Mouse (Mus musculus) hindbrain, embryonic 14.5 days (tissue): ENCODE results near the gene Vti1a. TPM values are rescaled to one million over a fixed set of nuclear protein-coding genes. Genes with fewer than 3 reads are reported as not detected.

Experiments
- ATAC-seq: fragments of 200-750 bp; cut with Nextera tagmentation; 2 replicates; pipeline ENCODE4 v1.8.0; 2017; ENCODE audit warnings: moderate number of reproducible peaks, mild to moderate bottlenecking, moderate TSS enrichment, moderate library complexity; ENCODE audit not compliant: low FRiP score
- DNase-seq: peaks from one replicate; pipeline ENCODE4 v3.0.0-alpha.2; 2015; ENCODE audit warnings: low spot score
- H3K27ac ChIP-seq: fragments of 300-500 bp; sonication (generic); 2 replicates; pipeline ENCODE4 v1.5.1; 2014; ENCODE audit warnings: mild to moderate bottlenecking, moderate library complexity
- H3K27me3 ChIP-seq: fragments of 300-500 bp; sonication (generic); 2 replicates; pipeline ENCODE4 v1.6.1; 2014; ENCODE audit warnings: mild to moderate bottlenecking, low read length, mixed read lengths; ENCODE audit not compliant: control insufficient read depth, insufficient read depth
- H3K36me3 ChIP-seq: fragments of 300-500 bp; sonication (generic); replicated peaks from 2 replicates; pipeline ENCODE4 v1.6.1; 2014; ENCODE audit not compliant: control insufficient read depth, insufficient read depth
- H3K4me1 ChIP-seq: fragments of 300-500 bp; sonication (generic); replicated peaks from 2 replicates; pipeline ENCODE4 v1.6.1; 2014; ENCODE audit warnings: antibody characterized with exemption, low read length, mixed read lengths; ENCODE audit not compliant: control insufficient read depth, insufficient read depth
- H3K4me2 ChIP-seq: fragments of 300-500 bp; sonication (generic); replicated peaks from 2 replicates; pipeline ENCODE4 v1.6.1; 2014; ENCODE audit warnings: mild to moderate bottlenecking, moderate library complexity
- H3K4me3 ChIP-seq: fragments of 300-500 bp; sonication (generic); replicated peaks from 2 replicates; pipeline ENCODE4 v1.5.1; 2014; ENCODE audit warnings: mild to moderate bottlenecking, low read length
- H3K9ac ChIP-seq: fragments of 300-500 bp; sonication (generic); 2 replicates; pipeline ENCODE4 v1.6.1; 2014
- H3K9me3 ChIP-seq: fragments of 300-500 bp; sonication (generic); 2 replicates; pipeline ENCODE4 v1.6.1; 2016; ENCODE audit warnings: low read length; ENCODE audit not compliant: control insufficient read depth
- WGBS: fragments of 180-500 bp; shearing (Covaris S2); extraction: QIAGEN DNeasy Blood & Tissue Kit; methylation state at CpG from one replicate; pipeline ENCODE4 v1.1.7; 2014; 5-methylcytosine and 5-hydroxymethylcytosine counted together
- polyA plus RNA-seq: library from polyadenylated mRNA; unstranded; fragments of >200 nt; fragmentation: Nextera tagmentation; extraction: Ambion mirVana; gene quantifications from 2 replicates; pipeline ENCODE4 v1.2.1, GENCODE M21; 2014

Gene Vti1a
- polyA plus RNA-seq, 1 experiment from 2014 or later, result 32.1 TPM

DNA sequence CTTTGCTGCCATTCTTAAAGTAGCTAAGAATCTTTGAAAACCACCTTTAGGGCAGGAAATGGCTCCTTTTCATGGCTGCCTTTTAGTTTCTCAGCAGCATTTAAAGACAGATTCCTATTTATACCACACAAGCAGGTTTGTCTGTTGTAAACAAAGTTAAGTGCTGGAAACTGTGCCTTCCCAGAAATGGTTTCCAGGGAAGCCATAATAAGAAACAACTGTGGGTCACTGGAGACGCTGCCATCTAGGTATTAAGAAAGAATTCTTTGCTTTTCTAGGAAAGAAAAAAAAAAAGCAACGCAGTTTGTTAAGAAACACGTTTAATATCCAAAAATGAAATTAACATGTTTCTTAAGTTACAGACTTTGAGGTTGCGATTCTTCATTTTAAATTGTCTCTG lies 192.1 kb downstream of the Vti1a start:
- 92% methylated on average over 4 of the region's 4 CpGs for WGBS
- Histone ChIP-seq H3K27me3 (no peaks in the 10 kb centered on the region), H3K9ac (no peak overlapping the region), H3K27ac (no peak overlapping the region), H3K4me3 (no peak overlapping the region), H3K4me1 (no peaks in the 10 kb centered on the region), H3K36me3 (no peaks in the 10 kb centered on the region; the same call in 1 of the 2 replicates), H3K9me3 (no peaks in the 10 kb centered on the region), H3K4me2 (no peak overlapping the region)
- no peak for ATAC-seq
- no peak for DNase-seq

DNA sequence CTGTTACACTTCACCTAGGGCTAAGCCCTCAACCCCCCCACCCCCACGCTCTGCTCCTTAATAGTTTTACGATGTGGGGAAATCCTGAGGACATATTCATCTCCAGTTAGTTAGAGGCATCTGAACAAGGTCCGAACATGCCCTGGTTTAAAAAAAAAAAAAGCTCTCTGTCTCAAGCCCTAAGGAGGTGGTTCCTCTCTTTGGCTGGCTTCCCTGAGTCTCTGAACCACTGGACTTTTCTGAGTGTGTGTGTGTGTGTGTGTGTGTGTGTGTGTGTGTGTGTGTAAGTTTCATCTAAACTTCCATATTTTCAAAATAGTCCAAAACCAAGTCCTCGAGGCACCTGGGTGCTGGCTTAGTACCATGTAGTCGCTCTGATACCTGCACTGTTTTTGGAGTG lies 192.9 kb downstream of the Vti1a start:
- Histone ChIP-seq H3K27ac (no peak overlapping the region), H3K9ac (no peak overlapping the region), H3K27me3 (no peaks in the 10 kb centered on the region), H3K36me3 (no peaks in the 10 kb centered on the region; the same call in 1 of the 2 replicates), H3K4me2 (no peak overlapping the region), H3K4me1 (no peaks in the 10 kb centered on the region), H3K9me3 (no peaks in the 10 kb centered on the region), H3K4me3 (no peak overlapping the region)
- ATAC-seq (no peak), DNase-seq (no peak)
- 96% methylated on average over 5 of the region's 5 CpGs for WGBS

DNA sequence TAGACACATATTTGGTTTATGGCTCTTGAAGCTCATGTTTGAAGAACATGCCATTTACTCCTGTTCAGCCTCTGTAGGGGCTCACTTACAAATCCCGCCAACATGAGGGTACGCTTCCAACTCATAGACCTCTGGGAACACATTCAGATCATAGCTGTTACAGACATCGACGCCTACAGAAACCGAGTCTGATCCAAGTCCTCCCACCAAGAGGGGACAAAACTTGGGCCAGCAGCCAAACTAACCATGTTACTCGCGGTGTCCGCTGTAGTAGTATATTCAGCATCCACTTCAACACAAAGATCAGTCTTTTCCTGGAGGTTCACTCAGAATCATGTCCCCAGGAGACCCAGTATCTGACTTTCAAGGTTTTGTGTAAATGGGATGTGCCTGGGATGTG lies 193.5 kb downstream of the Vti1a start:
- Histone ChIP-seq H3K27ac (no peak overlapping the region), H3K9me3 (no peaks in the 10 kb centered on the region), H3K4me2 (no peak overlapping the region), H3K4me1 (no peaks in the 10 kb centered on the region), H3K27me3 (no peaks in the 10 kb centered on the region), H3K9ac (no peak overlapping the region), H3K36me3 (no peaks in the 10 kb centered on the region; the same call in 1 of the 2 replicates), H3K4me3 (no peak overlapping the region)
- no peak for ATAC-seq
- 94% methylated on average over 8 of the region's 8 CpGs for WGBS
- DNase-seq, result no peak

DNA sequence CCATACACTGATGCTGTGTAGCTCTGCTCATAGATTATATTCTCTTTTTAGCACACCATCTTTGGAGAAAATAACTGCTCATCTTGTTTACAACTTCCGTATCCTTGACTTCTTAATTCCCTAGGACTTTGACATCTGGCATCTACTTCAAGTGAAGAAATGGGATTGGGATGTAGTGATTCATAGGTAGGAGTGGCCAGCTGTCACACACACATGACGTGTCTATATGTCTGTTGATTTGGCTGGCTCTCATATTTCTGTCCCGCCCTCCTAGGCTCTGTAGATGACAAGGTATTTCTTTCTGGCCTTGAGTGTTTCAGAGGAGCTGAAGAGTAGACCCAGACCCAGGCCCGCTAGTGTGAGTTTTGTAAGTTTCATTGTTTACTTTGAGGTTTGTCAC lies 197.8 kb downstream of the Vti1a start:
- ATAC-seq, result no peak
- WGBS, result 91% methylated on average over 4 of the region's 4 CpGs
- Histone ChIP-seq H3K27ac (no peak overlapping the region), H3K36me3 (no peaks in the 10 kb centered on the region), H3K27me3 (no peaks in the 10 kb centered on the region), H3K4me3 (no peak overlapping the region), H3K9me3 (no peaks in the 10 kb centered on the region), H3K4me2 (no peak overlapping the region), H3K4me1 (no peaks in the 10 kb centered on the region), H3K9ac (no peak overlapping the region)
- DNase-seq, result no peak

DNA sequence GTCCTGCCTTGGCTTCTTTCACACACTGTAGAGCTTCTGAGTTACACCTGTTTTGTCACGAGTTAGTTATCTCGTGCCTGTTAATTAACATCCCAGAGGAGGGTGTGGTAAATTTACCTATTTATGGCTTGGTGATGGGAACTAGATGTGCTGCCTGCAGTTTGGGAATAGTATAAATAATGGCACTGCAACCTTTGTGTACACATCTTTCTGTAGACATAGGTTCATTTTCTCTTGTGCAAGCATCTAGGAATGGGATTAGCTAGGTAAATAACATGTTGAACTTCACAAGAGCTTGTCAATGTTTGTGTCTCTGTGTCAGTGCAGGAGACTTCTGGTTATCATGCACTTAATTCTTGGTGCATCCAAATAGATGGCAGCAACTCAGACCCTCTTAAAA lies 204.1 kb downstream of the Vti1a start:
- no peak overlapping the region for H3K4me3 ChIP-seq
- H3K9me3 ChIP-seq, result no peaks in the 10 kb centered on the region
- no peaks in the 10 kb centered on the region for H3K4me1 ChIP-seq
- no peak overlapping the region for H3K9ac ChIP-seq
- H3K36me3 ChIP-seq, result no peaks in the 10 kb centered on the region
- ATAC-seq (no peak), DNase-seq (no peak)
- no peak overlapping the region for H3K27ac ChIP-seq
- WGBS, result 75% methylated on average over 2 of the region's 2 CpGs
- no peaks in the 10 kb centered on the region for H3K27me3 ChIP-seq
- no peak overlapping the region for H3K4me2 ChIP-seq

DNA sequence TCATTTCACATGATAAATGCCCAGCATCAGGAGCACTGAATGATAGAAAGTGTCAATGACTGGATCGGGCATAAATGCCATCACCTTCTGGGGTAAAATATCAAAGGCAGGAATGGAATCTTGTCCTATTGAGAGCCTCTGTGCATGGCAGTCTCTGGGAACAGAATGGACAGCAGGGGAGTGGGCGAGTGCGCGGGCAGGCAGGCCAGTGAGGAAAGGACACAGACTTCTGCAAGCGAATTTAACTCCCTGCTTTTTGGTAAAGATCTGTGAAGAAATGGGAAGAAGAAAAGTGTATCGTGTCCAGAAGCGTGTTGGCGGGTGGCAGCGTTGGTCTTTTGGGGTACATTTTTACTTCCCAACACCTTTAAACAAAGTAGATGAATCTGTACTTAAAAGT lies 207.2 kb downstream of the Vti1a start:
- Histone ChIP-seq H3K9ac (no peak overlapping the region), H3K4me2 (no peak overlapping the region), H3K9me3 (no peaks in the 10 kb centered on the region), H3K4me1 (no peaks in the 10 kb centered on the region), H3K27ac (no peak overlapping the region), H3K27me3 (no peaks in the 10 kb centered on the region), H3K36me3 (no peaks in the 10 kb centered on the region), H3K4me3 (no peak overlapping the region)
- no peak for ATAC-seq
- WGBS, result 80% methylated on average over 9 of the region's 9 CpGs
- DNase-seq, result no peak

DNA sequence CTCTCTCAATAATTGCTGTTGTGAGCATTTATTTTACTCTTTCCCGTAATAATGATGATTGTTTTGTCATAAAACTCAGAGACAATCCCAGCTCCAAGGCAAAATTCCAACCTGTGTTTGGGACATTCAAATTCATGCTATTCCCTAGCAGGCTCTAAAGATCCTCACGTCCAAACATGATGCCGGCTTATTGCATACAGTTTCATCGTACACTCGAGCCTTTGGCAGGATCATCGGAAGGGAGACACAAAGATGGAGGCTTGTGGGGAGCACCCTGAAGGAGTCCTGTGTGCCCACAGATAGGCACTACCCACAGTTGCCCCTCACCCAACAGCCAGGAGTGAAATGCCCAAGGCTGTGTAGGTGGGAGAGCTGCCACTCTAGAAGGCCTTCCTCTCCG lies 208.3 kb downstream of the Vti1a start:
- DNase-seq (no peak), ATAC-seq (no peak)
- Histone ChIP-seq H3K9ac (no peak overlapping the region), H3K27me3 (no peaks in the 10 kb centered on the region), H3K4me2 (no peak overlapping the region), H3K9me3 (no peaks in the 10 kb centered on the region), H3K4me3 (no peak overlapping the region), H3K4me1 (no peaks in the 10 kb centered on the region), H3K27ac (no peak overlapping the region), H3K36me3 (no peaks in the 10 kb centered on the region)
- WGBS, result 92% methylated on average over 7 of the region's 7 CpGs

DNA sequence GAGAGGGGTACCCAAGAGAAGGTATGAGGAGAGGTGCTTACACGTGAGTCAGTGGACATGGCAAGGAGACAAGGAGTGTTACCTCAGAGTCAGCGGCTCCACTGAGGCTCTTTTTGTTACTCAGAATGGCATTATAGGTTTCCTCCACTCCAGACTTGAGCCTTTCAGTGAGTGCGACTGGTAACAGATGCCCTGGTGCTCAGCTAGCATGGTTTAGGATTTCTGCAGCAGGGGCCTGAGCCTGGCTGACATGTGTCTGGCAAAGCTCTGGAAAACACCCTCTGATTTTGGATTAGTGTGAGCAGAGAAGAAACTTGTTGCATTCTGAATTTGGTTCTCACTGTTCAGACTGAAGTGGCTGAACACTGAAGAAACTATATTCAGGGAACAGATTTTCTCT lies 209.0 kb downstream of the Vti1a start:
- Histone ChIP-seq H3K4me1 (no peaks in the 10 kb centered on the region), H3K4me3 (no peak overlapping the region), H3K9ac (no peak overlapping the region), H3K27ac (no peak overlapping the region), H3K4me2 (no peak overlapping the region), H3K9me3 (no peaks in the 10 kb centered on the region), H3K27me3 (no peaks in the 10 kb centered on the region), H3K36me3 (no peaks in the 10 kb centered on the region)
- 82% methylated on average over 3 of the region's 3 CpGs for WGBS
- DNase-seq (no peak), ATAC-seq (no peak)

DNA sequence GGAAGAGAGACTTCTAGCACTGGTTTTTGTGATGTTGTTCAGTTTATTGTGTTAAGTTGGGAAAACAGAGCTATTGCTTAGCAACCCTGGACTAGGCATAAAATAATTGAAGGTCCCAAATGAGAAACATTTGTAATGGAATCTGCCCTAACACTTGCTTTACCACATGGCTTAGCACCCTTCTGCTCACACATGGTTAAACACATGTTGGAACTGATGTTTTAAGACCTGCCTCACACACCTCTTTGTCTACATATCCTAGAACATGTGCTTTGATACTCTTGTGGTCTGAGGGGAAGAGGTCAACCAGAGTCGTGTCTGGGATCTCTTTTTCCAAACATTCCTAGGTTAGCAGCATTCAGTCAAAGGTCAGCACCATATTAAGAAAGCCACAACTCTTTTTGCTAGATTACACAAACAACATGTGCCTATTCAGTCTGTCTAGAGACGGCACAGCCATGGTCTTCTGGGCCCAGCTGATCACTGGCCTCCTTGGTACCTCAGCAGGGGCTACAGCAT lies 210.7 kb downstream of the Vti1a start:
- no peak for DNase-seq
- 48% methylated on average over 2 of the region's 2 CpGs for WGBS
- H3K9ac ChIP-seq, result no peak overlapping the region
- H3K27me3 ChIP-seq, result no peaks in the 10 kb centered on the region
- H3K4me3 ChIP-seq, result no peak overlapping the region
- H3K27ac ChIP-seq, result no peak overlapping the region
- no peaks in the 10 kb centered on the region for H3K4me1 ChIP-seq
- H3K4me2 ChIP-seq, result no peak overlapping the region
- no peaks in the 10 kb centered on the region for H3K9me3 ChIP-seq
- ATAC-seq, result no peak
- no peaks in the 10 kb centered on the region for H3K36me3 ChIP-seq

DNA sequence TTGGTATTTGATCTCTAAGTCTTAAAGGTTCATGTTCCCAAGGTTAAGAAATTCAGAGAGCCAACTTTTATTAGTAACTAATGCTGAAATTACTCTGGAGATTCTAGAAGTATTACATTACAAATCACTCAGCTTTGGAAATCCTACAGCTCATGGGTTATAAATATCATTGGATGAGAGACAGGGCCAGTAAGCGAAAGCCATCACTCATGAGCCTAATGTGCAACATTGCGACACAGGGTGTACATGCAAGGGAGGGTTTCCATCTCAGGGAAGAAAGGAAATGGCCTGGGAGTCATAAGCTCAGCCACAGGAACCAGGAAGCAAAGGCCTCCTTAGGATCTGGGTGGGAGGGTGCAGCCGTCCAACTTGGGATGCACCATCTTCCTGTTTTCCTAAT lies 213.9 kb downstream of the Vti1a start:
- H3K27me3 ChIP-seq, result no peaks in the 10 kb centered on the region
- ATAC-seq, result no peak
- H3K4me3 ChIP-seq, result no peak overlapping the region
- H3K4me1 ChIP-seq, result no peaks in the 10 kb centered on the region
- no peak overlapping the region for H3K27ac ChIP-seq
- H3K36me3 ChIP-seq, result no peaks in the 10 kb centered on the region
- no peak for DNase-seq
- H3K9me3 ChIP-seq, result no peaks in the 10 kb centered on the region
- H3K4me2 ChIP-seq, result no peak overlapping the region
- 90% methylated on average over 3 of the region's 3 CpGs for WGBS
- no peak overlapping the region for H3K9ac ChIP-seq
